Mouse (Mus musculus) kidney, adult 2 months (tissue): ENCODE measurements around the gene Cfb.

Experiments
- CTCF ChIP-seq: fragments of 200-500 bp; conservative IDR thresholded peaks from 2 replicates; pipeline ENCODE4 v1.5.1; 2011; ENCODE audit warnings: low read depth, mild to moderate bottlenecking, control low read depth, low read length, moderate library complexity, mixed read lengths; ENCODE audit not compliant: insufficient read depth, insufficient read length
- POLR2A ChIP-seq: fragments of 200-500 bp; IDR thresholded peaks from one replicate; pipeline ENCODE4 v1.6.1; 2011; ENCODE audit warnings: low read depth, low read length, control low read depth

- TF ChIP-seq CTCF, result no peak
- no peak for TF ChIP-seq POLR2A
These were observed 47.4 kb downstream of the Cfb start for GRCm38 (mm10) chr17:34814818-34815370.
